Mouse (Mus musculus): ENCODE data around the gene Sept9.

DNA sequence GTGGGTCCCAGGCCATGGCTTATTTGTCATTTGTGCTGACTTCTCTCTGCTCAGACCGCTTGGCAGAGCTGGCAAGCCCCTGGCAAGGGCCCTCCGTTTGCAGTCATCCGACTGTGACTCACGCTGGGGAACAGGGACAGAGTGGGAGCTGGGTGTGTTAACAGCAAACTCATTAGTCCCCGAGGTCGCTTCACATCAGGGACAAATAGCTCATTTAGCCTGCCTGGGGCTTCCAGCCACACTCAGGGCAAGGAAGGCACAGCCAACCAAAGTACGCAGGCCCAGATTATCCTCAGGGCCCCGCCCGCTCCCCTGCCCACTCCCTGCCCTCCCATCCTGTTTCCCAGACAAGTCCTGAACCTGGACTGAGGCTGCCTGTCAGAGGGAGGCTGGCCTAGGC is 56.6 kb downstream of the Sept9 start:
- TF ChIP-seq GATA1 (IDR thresholded peaks at IDR 0.05; ENCODE audit: borderline replicate concordance, low read length) (no peak), CTCF (IDR thresholded peaks at IDR 0.05; ENCODE audit: low read depth, low read length) (no peak), TAL1 (conservative IDR thresholded peaks at IDR 0.05; ENCODE audit: low read depth, low read length) (no peak)

Measured in G1E (cell line).